Mouse (Mus musculus) cerebellum, postnatal 14 days (tissue): ENCODE measurements around the gene Zkscan16.

Experiments used
- DNase-seq, 2 experiments: peaks; one replicate each; pipeline ENCODE4 v3.0.0; 2021; ENCODE audit warnings: mixed read lengths in 2 of 2

The Zkscan16 gene

GRCm38 (mm10) chr4:58942942-58943341, 486 bp upstream of the Zkscan16 start:
- DNase-seq, result no peak

- no peak for DNase-seq
These were observed 752 bp downstream of the Zkscan16 start for GRCm38 (mm10) chr4:58944206-58944553.

GRCm38 (mm10) chr4:58944695-58945094, 1.3 kb downstream of the Zkscan16 start:
- no peak for DNase-seq

GRCm38 (mm10) chr4:58948391-58948790, 5.0 kb downstream of the Zkscan16 start:
- no peak for DNase-seq

GRCm38 (mm10) chr4:58952630-58953029, 9.2 kb downstream of the Zkscan16 start:
- no peak for DNase-seq

GRCm38 (mm10) chr4:58961719-58962118, 18.3 kb downstream of the Zkscan16 start:
- no peak for DNase-seq

GRCm38 (mm10) chr4:58963271-58963670, 19.8 kb downstream of the Zkscan16 start:
- DNase-seq, result no peak

GRCm38 (mm10) chr4:58965136-58965535, 21.7 kb downstream of the Zkscan16 start:
- DNase-seq, result no peak

- no peak for DNase-seq
These were observed 27.2 kb downstream of the Zkscan16 start for GRCm38 (mm10) chr4:58970678-58971077.

- DNase-seq, result no peak
These were observed 32.3 kb downstream of the Zkscan16 start for GRCm38 (mm10) chr4:58975711-58976110.

- DNase-seq, result no peak
These were observed 38.0 kb downstream of the Zkscan16 start for GRCm38 (mm10) chr4:58981421-58981820.

GRCm38 (mm10) chr4:58982806-58983205, 39.4 kb downstream of the Zkscan16 start:
- DNase-seq, result no peak

- peak; percentile 86 to 88 for DNase-seq
These were observed 41.8 kb downstream of the Zkscan16 start for GRCm38 (mm10) chr4:58985157-58985648.

GRCm38 (mm10) chr4:58986540-58987190, 43.2 kb downstream of the Zkscan16 start, which contains the start of gene Ptgr1:
TSS of gene Ptgr1 (minus strand) at chr4:58987119.
- peak; percentile 83 to 85 for DNase-seq

GRCm38 (mm10) chr4:58989303-58989898, 46.0 kb downstream of the Zkscan16 start:
- peak in 1 of 2 experiments; percentile 14 for DNase-seq

- DNase-seq, result no peak
These were observed 47.4 kb downstream of the Zkscan16 start for GRCm38 (mm10) chr4:58990609-58991434.

GRCm38 (mm10) chr4:58992195-58992594, 48.8 kb downstream of the Zkscan16 start:
- DNase-seq, result no peak

GRCm38 (mm10) chr4:58994762-58995161, 51.3 kb downstream of the Zkscan16 start, which contains the start of gene Dnajc25:
TSS of gene Dnajc25 (plus strand) at chr4:58995062.
- DNase-seq, result no peak

GRCm38 (mm10) chr4:58995251-58995693, 51.8 kb downstream of the Zkscan16 start:
- no peak for DNase-seq

- DNase-seq, result no peak
These were observed 53.7 kb downstream of the Zkscan16 start for GRCm38 (mm10) chr4:58997081-58997480.

- no peak for DNase-seq
These were observed 55.3 kb downstream of the Zkscan16 start for GRCm38 (mm10) chr4:58998688-58999087.

- peak; percentile 84 to 86 for DNase-seq
These were observed 56.3 kb downstream of the Zkscan16 start for GRCm38 (mm10) chr4:58999686-59000085.

- DNase-seq, result peak; percentile 32 to 51
These were observed 57.2 kb downstream of the Zkscan16 start for GRCm38 (mm10) chr4:59000614-59001013.
